Mouse (Mus musculus) left cerebral cortex, adult 11 months (tissue): ENCODE results near the gene Aldh6a1.

ENCODE experiments used
- DNase-seq: peaks from one replicate; pipeline ENCODE4 v3.0.0; 2022; ENCODE audit warnings: low spot score

Aldh6a1 gene

DNA sequence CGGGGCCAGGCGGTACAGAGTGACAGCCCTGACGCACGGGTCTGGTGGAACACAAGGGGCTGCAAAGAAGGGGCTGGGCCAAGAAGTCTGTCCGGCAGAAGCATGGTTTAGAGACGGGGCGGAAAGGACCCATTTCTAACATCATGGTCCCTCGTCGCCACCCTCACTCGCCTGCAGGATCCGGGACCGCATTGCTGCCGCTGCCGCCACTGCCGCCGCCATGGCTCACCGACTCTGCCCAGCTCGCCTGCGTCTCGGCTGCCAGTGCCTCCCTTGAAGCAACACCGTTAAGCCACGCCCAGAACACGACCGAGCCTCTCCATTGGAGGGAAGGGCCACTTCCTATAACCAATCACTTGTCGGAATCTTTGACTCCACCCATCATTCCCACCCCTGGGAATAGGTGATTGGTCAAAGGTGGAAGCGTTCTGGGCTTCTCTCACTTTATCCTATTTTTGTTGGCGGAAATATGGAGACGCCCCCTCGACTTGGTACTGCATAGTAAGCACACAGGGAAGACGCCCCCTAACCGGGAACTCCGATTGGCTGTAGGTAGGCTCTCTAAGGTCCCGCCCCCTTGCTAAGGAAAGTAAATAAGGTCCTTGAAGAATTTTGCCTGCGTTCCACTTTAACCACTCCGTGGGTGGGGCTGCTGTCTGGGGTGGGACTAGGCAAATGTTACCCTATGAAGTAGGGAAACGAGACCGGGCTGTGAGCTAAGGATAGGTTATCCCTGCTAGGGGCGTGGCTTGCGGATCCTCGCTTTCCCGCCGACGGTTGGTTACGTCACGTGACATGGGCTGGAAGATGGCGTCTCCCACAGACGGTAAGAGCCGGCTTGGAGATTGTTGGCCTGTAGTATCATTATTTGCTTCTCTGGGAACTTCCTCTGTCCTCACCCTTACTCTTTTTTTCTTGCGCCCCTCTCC is at the start of gene Aldh6a1, which contains the start of gene Lin52:
Gene Aldh6a1 (minus strand): TSS at position 287 of the 929 bp plus-strand sequence.
Gene Lin52 (plus strand): TSS at position 705 of the 929 bp plus-strand sequence.
- peak; percentile 99 for DNase-seq

- no peak for DNase-seq
These were observed 46.0 kb upstream of the Aldh6a1 start for GRCm38 (mm10) chr12:84496795-84497194.

DNA sequence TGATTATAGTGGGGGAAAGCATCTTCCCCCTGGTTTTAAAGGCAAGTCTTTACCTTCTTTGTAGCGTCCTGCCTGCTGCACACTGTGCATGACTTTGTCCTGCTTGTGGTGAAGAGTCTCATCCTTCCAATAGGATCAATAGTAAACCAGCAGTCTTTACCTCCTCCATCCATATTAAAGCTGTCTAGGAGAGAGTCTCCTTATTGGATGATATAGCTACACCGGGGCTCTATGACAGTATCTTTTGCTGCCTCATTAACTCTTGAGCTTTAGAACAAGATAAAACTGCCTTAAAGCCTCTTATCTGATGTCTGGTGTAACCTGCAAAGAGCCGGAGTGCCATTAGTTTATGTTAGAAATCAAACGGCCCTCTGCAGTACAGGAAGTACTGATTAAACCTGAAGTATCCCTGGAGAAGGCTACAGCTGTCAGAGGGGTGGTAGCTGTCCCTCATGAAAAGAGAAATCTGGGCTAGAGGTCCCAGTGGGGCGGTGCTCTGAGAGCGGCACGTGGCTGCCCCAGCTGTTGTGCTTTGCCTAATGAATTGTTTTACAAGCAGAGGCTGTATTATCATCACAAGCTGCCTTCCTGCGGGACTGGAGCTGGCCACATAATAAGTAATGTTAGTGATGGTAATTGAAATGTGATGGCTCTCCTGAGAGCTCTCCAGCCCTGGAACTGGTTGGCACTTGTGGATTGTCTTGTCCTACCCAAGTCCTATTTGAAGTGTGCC is 36.7 kb upstream of the Aldh6a1 start:
- no peak for DNase-seq

DNA sequence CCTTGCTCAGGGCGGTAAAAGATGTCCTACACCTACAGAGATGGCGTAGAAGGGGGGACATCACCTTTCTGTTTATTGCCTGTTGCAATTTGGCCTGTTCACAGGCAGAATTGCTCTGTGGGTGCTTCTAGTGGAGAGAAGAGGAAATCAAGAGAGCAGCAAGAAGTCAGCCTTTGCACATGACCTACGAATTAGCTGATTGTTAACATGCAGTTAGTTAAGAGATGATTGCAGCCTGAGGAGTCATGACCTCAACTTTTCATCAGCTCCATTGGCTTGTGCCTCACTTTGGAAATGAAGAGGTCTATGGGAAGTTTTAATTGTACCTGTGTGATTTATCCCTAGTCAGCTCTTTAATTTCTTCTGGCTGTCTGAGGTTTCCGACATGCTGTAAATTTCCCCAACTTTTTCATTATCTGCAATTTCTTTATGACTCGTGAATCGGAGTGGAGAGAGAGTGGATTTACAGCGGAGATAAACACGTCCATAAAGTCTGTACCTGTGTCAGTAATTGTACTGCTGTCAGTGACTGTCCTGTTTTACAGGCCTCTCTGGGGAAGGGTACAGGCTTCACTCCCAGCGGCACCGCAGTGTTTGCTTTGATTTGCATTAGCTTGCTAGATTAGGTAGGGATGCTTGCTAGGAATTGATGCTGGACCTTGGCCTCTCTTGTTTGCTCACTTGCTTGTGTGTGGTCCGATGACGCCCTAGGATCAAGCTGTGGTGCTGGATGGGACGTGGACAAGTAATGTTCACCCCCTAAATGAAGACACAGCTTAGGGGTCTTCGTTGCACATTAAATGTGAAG is 32.2 kb upstream of the Aldh6a1 start:
- DNase-seq = no peak

DNA sequence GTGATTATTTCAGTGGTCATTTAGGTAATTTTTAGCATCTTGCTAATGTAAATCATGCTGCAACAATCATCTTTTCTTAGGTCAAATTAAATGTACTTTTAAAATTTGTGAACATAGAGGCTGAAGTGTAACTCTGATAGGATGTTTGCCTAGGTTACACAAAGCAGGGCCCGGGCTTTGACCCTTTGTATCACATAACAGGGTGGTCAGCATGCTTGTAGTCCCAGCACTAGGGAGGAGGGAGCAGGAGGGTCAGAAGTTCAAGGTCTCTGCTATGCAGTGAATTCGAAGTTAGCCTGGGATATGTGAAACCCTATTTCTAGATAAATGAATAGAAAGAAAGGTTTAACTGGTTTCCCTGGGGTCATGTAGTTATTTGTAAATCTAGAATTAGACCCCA is 30.4 kb upstream of the Aldh6a1 start:
- no peak for DNase-seq

DNA sequence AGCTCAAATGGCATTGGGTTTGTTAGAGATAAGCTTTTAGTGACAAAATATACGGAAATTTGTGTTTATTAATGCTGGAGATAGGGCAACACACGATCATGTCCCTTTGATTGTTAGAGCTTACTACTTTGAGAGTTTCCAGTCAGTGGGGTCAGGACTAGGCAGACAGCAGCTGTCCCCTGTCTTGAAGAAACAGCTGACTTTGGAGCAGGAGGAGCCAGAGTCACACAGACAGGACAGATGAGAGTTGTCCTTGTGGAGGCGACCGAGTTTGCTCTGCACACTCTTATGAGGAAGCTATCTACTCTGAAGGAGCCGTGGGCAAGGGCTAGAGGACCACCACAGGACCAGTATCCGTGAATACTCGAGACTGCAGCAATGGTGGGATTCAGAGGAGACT is 28.1 kb upstream of the Aldh6a1 start:
- DNase-seq = no peak

GRCm38 (mm10) chr12:84468701-84469100 is 17.9 kb upstream of the Aldh6a1 start:
- DNase-seq = peak; percentile 53

DNA sequence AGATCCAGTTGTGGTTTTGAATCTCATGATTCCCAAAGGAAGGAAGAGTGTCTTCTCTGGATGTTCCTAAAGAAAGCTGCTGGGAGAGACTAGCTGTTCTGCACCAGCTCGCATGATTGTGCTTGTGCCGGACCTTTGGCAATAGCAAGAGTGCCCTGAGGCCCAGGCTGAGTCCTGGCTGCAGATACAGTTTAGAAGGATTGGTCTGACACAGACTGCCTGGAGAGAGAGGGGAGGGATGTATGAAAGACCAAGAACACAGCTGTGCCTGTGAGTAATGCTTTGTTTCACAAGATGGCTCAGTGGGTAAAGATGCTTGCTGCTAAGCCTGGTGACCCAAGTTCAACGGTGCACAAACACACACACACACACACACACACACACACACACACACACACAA is 12.1 kb upstream of the Aldh6a1 start:
- DNase-seq = no peak

GRCm38 (mm10) chr12:84461416-84461815 is 10.6 kb upstream of the Aldh6a1 start:
- no peak for DNase-seq

DNA sequence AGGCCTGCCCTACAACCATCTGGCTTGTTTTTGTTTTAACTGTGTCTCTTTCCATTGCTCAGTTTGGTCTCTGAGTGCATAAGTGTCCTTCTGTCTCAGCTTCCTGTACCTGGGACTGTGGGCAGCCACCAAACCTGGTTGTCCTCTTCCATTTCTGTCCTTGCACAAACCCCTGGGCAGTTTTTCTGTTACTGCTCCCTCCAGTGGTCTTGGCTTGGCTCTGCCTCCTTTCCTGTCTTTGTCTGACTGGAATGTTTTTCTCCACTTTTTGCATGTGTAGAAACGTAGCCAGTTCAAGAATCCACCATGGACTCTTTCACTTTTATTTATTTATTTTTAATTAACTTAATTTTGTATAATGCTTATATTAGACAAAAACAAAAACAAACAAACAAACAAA is 9.0 kb upstream of the Aldh6a1 start:
- DNase-seq = no peak

DNA sequence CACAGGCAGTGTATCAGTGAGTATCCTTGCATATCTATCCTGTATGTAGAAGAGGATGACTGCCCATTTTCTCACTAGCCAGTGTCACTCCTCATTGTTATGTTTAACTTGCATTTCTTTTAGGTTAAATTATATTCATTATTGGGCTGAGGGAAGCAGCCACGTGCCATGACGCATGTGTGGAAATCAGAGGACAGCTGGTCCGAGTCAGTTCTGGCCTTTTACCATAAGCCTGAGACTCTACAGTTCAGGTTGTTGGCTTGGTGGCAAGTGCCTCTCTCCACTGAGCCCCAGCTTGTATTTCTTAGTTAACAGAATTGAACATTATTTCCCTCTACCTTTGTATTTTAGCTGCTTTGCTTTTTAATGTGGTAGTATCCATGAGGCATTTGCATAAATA is 6.1 kb upstream of the Aldh6a1 start:
- no peak for DNase-seq

- no peak for DNase-seq
These were observed 997 bp upstream of the Aldh6a1 start for GRCm38 (mm10) chr12:84451801-84452200.

DNA sequence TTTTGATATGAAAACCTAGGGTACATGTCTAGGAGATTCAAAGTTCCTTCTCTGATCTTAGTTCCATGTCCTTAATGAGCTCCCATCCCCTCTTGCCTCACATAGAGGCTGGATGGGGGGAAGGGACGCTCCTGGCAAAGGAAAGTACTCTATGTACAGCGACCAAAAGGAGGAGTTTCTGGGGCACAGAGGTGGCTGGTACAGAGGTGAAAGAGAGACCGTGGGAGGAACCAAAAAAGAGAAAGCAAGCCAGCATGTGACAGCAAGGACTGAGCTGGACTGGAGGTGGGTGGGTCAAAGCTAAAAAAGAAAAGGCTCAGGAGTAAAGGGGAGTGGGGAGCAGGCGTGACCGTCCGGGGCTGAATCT is 470 bp downstream of the Aldh6a1 start:
- no peak for DNase-seq

DNA sequence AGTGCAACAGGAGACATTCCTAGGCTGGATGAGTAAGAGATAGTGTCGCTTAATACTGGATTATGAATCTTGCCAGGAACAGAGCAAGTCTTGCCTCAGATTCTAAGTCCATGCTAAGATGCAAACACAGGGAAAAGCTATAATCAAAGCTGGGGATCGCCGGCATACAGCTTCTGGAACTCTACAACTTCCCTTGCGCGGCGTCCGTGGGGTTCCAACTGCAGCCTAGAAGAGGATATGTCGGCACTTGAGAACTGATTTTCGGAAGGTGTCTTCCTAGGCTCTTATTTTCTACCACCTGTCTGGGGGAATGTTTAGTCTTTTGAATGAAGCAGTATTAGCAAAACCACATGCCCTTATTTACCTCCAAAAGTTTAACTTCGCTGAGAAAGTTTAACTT is 917 bp downstream of the Aldh6a1 start:
- no peak for DNase-seq

DNA sequence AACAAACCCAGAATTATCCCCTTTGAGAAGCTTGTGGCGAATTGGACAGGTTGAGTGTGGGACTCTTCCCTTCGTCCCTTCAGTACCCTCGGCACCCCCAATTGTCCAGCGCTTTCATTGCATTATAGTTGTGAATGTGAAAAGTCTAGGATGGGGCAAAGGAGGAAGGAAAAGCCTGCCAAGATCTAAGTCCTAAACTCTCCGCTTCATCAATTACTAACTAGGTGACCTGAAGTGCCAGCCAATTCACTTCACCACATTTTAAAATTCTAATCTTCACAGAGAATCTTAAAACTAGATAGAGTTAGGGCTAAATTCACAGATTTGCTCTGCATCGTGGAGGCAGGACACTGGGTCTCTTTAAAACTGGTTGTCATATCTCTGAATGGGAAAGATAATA is 2.6 kb downstream of the Aldh6a1 start:
- DNase-seq = no peak

- no peak for DNase-seq
These were observed 3.4 kb downstream of the Aldh6a1 start for GRCm38 (mm10) chr12:84447386-84447785.

GRCm38 (mm10) chr12:84442526-84442925 is 8.3 kb downstream of the Aldh6a1 start:
- DNase-seq = no peak

DNA sequence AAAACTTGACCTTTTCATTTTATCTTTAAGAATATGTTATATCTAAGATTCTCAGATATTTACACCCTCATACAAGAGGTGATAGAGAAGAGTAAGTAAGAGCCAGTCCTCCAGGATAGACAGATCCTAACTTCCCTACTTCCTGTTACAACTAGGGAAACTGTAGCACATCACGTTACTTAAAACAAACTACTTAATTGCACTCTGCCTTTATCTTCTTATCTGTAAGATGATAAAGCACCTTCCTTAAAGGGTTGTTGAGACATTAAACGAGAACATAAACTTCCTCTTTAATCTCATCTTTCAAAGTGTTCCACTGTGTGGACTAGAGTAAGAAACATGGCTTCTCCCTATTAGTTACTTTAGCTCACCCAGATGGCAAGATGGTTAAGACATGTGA is 12.1 kb downstream of the Aldh6a1 start:
- no peak for DNase-seq

GRCm38 (mm10) chr12:84429825-84430224 is 21.0 kb downstream of the Aldh6a1 start:
- DNase-seq = no peak

- no peak for DNase-seq
These were observed 26.8 kb downstream of the Aldh6a1 start for GRCm38 (mm10) chr12:84423990-84424389.

DNA sequence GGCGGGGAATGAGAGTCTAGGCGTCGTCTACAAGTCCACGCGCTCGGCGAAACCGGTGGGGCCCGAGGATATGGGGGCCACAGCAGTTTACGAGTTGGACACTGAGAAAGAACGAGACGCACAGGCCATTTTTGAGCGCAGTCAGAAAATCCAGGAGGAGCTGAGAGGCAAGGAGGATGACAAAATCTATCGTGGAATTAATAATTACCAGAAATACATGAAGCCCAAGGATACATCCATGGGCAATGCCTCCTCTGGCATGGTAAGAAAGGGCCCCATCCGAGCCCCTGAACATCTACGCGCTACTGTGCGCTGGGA is 33.2 kb downstream of the Aldh6a1 start:
- no peak for DNase-seq

- DNase-seq = peak; percentile 75
These were observed 33.8 kb downstream of the Aldh6a1 start, which contains the start of gene Rnf113a2 for GRCm38 (mm10) chr12:84416834-84417604. Gene Rnf113a2, plus strand, starts transcription at chr12:84417196.
